Mouse (Mus musculus) thymus, adult 18-20 months (tissue): ENCODE data around the gene Wnt5b.

ENCODE experiments used
- DNase-seq, 2 experiments: peaks; one replicate each; pipeline ENCODE4 v3.0.0; 2022; ENCODE audit warnings: mixed read lengths in 2 of 2

The Wnt5b gene

GRCm38 (mm10) chr6:119543803-119544517, at the start of gene Wnt5b:
TSS of gene Wnt5b (minus strand) at chr6:119544347.
- DNase-seq, result no peak

DNA sequence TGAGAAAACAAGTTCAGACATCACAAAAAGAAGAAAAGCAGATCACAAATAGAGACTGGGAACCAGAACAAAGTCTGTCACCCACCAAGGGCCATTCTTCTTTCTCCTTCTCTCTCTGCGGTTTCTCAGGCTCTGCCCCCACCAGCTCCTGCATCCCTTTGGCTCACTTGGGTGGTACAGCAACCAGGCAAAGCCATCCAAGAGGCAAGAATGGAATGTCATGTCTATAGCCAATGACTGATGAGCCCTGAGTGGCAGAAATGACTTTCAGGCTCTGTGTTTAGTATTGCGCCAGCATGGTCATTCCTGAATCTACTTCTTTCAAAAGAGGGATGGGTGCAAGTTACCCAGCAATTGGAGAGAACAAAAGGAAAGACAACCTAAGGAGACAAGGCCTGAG, 46.7 kb upstream of the Wnt5b start:
- DNase-seq, result no peak

DNA sequence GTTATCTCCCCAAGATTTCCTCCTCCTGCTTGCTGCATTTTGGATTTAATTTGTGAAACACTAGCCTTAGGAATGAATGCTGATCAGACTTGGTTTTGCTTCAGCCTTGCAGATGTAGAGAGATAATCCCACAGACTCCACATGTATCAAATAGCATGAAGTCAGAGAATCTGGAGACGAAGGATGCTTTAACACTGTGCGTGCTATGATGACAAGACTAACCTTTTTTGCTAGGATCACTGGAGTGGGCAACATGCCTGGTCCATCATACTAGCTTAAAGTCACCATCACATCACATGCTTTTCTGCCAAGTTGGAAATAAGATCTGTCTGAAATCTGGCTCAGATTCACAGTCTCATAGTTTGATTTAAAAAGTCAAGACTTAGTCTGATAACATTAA, 43.8 kb upstream of the Wnt5b start:
- no peak for DNase-seq

DNA sequence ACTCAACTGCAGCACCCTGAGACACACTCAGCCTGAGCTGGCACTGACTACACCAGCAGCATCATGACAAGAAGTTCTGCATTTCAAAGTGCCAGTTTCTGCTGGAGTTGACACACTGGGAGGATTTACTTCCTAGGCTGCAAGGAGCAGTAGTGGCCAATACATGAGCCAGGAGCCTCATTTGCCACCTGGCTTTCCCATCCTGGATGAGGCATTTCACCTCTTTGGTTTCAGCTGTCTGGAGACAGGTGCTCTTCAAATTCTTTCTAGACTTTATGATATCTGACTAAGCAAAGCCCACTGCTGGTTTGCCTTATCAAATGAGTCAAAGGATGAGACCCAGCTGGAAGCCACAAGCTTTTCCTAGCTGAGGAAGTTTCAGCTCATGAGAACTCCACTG, 43.3 kb upstream of the Wnt5b start:
- DNase-seq, result no peak

GRCm38 (mm10) chr6:119585652-119586375, 41.7 kb upstream of the Wnt5b start:
- no peak for DNase-seq

DNA sequence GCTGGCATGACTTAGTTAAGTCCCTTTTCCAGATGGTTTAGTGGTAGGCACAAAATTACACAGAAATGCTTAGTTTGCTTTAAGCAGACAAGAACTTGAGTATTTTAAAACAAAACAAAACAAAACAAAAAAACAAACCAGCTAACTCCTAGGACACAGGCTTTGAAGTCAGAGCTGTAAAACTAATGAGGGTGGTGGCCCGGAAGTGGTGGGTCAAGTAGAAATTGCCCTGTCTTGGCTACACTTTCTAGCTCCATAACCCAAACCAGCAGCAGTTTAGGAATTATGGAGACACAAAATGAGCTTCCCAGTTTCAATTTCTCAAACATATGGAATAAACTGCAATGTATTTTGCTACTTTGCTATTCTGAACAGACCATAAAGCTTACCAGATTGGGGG, 39.9 kb upstream of the Wnt5b start:
- DNase-seq, result no peak

- no peak for DNase-seq
These were observed 39.0 kb upstream of the Wnt5b start for GRCm38 (mm10) chr6:119583165-119583564.

DNA sequence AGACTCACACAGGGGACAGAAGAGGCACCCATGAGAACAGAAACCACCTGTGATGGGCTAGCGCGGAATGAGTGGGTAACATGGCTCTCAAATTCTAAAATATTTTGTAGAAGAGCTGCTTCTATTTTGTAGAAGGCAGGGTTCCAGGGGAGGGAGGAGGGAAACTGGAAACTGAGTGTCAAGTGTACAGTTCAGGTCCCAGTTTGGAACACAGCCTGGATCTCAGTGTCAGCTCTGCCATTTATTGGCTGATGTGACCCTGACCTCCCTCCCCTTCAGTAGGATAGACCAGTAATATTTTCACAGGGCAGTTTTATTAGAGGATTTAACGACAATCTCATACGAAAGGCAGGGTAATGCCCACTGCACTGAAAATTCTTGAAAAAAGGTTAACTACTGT, 32.6 kb upstream of the Wnt5b start:
- DNase-seq, result no peak

- DNase-seq, result no peak
These were observed 31.2 kb upstream of the Wnt5b start for GRCm38 (mm10) chr6:119575331-119575730.

DNA sequence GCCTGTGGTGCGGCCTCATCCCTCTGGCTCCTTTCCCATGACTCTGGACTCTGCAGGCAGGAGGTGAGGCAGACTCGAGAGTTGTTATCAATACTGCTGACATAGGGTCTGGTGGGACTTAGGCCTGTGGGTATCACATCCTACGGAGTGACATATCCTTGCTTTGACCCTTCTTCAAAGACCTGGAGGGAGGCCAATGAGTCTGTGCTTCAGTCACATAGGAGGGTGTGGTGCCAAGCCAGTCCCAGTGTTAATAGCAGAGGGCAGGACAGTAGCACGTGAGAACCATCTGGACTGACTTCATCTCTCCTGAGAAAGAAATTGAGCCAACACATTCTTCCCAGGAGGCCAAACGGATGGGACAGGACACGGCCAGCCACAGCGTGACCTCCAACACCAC, 28.1 kb upstream of the Wnt5b start:
- no peak for DNase-seq

DNA sequence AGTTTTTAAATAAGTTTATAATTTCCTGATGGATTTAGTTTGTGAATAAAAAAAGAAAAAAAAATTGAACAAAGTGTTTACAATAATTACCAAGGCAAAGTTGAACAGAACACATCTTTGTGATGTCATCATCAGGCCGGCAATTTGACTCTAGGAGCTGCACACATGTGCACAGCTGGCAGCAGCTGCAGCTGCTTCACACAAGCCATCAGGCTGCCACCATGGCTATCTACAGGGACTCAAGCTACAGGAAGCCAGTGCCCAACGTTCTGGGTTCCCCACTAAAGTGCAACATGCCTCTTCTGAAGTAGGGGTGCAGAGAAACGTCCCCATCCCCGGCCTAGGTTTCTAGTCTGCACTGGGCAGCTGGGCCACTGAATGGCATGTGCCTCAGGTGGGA, 26.6 kb upstream of the Wnt5b start:
- no peak for DNase-seq

DNA sequence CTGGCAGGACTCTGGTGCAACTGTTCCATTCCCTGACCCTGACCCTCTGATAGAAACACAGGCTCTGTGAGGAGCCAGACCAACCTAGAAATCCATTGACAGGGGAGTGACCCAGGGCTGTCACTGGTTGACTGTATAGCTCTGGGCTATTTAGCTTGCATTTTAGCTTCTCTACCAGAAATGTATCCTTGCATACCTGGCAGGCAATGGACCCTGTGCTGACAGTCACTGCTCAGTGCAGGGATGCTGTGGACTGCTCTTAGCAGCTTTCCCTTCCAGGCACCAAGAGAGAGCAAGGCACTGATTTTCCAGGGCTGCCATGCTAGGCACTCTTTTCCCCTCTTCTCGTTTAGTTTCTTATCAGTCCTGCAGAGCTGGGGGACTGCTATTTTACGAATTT, 24.2 kb upstream of the Wnt5b start:
- DNase-seq, result no peak

DNA sequence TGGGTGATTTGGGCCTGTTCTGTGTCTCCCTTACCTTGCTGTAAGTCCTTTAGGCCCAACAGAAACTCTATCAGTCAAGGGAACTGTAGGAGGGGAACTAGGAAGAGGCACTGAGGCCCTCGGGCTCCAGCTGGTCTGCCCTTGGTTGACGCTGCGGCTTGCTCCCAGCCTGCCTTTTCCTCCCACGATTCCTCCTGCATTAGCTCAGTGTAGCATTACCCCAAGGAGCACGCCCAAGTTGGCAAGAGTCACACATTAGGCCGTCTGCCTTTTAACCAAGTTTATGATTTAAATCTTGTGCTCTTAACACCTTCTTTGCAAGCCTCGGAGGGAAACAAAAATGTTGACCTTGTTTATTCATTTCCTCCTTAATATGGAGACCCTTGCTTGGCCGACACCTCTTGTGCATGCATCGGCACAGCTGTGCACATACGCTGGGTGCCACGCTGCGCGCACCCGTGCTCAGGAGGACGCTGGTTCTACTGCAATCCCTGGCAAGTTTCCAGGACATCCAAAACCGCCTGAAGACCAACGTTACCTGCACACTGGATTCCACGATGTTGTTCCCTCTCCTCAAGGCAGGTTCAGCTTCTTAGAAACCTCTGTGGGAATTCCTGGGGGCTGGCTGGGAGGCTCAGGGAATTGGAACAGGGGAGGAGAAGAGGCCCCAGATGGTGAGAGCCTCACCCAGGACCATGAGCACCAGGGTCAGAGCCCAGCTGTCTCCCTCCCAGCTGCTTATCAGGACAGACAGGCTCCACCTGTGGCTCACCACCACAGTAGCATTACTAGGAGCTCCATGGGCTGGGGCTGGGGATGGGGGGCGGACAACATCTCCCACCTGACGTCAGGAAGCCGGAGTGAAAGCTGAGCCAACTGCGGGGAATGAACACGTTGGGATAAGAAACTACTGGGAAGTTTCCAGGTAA, 21.6 kb upstream of the Wnt5b start:
- no peak for DNase-seq

- DNase-seq, result no peak
These were observed 18.4 kb upstream of the Wnt5b start for GRCm38 (mm10) chr6:119562558-119562957.

- no peak for DNase-seq
These were observed 14.7 kb upstream of the Wnt5b start for GRCm38 (mm10) chr6:119558855-119559254.

DNA sequence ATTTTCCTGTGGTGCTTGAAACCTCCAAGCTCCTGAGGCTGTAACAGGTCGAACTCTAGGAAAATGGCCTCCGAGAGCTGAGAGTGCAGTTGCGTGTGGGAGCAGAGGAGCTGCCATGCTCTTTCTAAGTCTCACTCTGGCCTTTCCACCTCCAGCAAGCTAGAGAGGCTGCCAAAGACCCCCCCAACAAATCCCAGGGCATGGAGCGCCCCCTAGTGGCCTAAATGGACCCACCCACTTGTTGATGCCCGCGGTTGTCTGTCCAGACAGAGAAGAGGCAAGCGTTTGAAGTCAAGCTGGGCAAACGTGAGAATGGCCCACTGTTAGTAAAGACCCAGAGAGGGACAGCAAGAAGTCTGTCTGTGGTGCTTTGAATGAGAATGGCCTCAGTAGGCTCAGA, 10.3 kb upstream of the Wnt5b start:
- DNase-seq, result no peak

DNA sequence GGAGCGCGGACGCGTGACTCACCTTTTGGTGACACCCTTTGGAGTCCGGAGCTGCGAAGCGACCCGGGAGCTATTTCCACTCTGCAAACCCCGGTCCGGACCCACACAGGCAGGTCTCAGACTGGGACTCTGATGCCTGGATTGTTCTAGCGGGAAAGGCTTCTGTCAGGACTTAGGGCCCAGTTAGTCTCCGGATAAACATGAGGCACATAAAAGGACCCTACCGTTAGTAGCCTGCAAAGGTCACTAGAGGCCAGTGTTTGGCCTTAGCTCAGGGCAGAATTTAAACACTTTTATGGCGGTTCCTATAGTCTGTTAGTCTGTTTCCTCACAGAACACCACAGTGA, 344 bp upstream of the Wnt5b start:
- DNase-seq, result peak in 1 of 2 experiments; percentile 20

- no peak for DNase-seq
These were observed 718 bp downstream of the Wnt5b start for GRCm38 (mm10) chr6:119543456-119543802.

DNA sequence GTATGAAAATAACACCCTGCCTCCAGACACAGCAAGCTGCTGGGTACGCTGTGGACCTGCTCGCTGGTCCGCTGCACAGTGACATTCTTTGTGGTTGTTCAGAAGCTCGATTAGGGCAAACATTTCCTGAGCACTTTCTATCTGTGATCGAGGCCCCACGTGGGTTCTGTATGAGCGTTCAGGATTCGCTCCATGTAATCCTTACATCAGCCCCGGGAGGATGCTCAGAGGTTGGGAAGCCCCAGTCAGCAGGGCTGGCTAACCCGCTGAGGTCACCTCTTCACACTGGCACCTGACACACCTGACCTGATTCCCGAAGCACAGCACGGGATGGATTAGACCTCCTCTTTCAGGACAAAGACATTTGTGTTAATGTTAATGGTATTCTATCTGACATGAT, 8.3 kb downstream of the Wnt5b start:
- no peak for DNase-seq

DNA sequence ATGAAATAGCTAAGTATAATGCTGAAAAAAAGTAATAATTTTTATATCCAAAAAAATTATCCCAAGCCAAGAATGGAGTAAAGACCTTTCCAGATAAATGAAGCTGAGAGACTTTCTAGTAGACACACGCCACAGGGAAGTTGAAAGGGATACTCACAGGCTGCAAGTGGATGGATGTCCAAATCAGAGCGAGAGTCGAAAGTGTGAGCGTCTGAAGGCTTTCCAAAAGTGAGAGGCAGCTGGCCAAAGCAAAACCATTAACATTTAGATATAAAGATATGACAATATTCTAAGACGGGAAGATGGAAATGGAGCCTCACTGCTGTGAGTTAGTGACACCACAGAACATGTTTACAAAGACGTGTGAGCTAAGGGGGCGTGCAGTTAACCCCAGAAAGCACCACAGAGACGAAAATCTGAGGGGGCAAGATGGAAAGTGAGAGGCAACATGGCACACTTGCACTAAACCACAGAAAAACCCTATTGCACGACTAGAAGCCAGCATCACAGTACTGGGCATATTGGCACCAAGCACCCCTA, 10.9 kb downstream of the Wnt5b start:
- DNase-seq, result no peak

DNA sequence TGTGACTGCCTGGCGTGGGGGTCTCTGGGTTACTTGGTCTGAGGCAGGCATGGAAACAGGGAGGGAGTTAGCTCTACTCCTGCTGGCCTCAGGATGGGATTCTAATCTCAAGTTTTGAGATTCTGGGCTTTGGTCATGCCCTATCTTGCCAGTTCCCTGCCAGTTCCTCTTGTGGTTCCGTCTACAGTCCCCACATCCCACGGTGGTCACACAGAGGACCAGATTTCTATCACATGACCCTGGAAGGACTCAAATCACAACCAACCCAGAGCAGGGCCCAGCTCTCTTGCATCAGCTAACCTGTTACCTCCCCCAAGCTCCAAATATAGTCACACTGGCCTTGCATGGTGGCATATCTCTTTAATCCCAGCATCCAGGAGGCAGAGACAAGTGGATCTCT, 14.5 kb downstream of the Wnt5b start:
- no peak for DNase-seq

DNA sequence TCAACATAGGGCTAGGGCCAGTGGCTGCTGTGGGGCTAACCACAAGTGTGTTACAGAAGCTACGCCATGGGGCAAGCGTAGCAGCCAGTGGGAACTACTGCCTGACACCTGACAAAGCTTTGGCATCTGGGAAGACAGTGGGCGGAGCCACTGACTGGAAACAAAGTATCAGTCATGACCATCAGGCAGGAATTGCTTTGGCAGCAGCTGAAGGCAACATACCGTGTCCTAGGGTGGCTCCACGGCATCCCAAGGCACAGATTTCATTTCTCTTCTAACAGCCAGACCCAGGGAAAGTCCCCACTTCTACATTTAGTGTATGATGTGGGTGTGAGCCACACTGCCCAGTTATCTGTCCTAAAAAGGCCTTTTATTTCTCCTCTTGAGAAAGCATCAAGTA, 17.6 kb downstream of the Wnt5b start:
- no peak for DNase-seq

DNA sequence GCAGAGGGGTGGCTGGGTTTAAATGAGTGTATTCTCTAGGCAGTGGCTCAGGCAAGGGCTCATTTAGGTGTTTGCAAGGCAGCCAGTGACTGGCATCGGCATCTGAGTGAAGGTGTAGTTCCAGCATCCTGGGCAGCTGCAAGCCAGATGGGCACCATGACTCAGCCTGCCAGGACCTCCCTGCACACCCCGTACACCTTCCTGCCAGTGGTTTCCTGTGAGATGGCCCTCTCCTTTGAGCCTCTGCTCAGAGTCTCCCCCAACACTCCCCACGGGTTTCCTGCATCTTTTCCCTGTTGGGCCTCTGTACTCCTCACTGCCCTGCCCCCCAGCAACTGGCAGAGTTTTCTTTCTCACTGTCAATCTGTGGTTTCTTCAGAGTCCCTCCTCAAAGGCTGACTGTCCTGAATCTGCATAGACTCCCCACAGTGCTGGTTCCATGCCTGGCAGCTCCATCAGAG, 22.2 kb downstream of the Wnt5b start:
- DNase-seq, result peak; percentile 30 to 60
